Mouse (Mus musculus) cerebellum, adult 2 months (tissue): Measurements from ENCODE around the gene Bsnd. TPM values are rescaled to one million over a fixed set of nuclear protein-coding genes. Genes with fewer than 3 reads are reported as not detected.

Experiments used
- DNase-seq, 2 experiments: peaks; one replicate each; pipeline ENCODE4 v3.0.0; 2021
- H3K27ac ChIP-seq: fragments of 200-500 bp; 2 replicates; pipeline ENCODE4 v1.5.1; 2012; ENCODE audit warnings: low read length, control low read depth, inconsistent platforms; ENCODE audit not compliant: insufficient read depth
- H3K27me3 ChIP-seq: fragments of 200-500 bp; 2 replicates; pipeline ENCODE4 v1.6.1; 2012; ENCODE audit warnings: inconsistent platforms, mild to moderate bottlenecking, low read length, moderate library complexity; ENCODE audit not compliant: control insufficient read depth, insufficient read depth
- H3K4me1 ChIP-seq: fragments of 200-500 bp; 2 replicates; pipeline ENCODE4 v1.6.1; 2011; ENCODE audit warnings: low read length; ENCODE audit not compliant: control insufficient read depth, insufficient read depth
- H3K4me3 ChIP-seq: fragments of 200-500 bp; replicated peaks from 2 replicates; pipeline ENCODE3; 2011; ENCODE audit warnings: mild to moderate bottlenecking, low read depth, low read length, control low read depth; ENCODE audit not compliant: insufficient read depth
- CTCF ChIP-seq: fragments of 200-500 bp; IDR thresholded peaks from 2 replicates; pipeline ENCODE4 v1.5.1; 2011; ENCODE audit warnings: low read depth, mild to moderate bottlenecking, control low read depth, low read length, moderate library complexity, borderline replicate concordance; ENCODE audit not compliant: insufficient read depth
- POLR2A ChIP-seq: fragments of 200-500 bp; IDR thresholded peaks from 2 replicates; pipeline ENCODE4 v1.6.1; 2011; ENCODE audit warnings: low read length, control low read depth, borderline replicate concordance; ENCODE audit not compliant: insufficient read depth
- WGBS: fragments of 180-500 bp; shearing (Covaris S2); methylation state at CpG from one replicate; pipeline ENCODE4 v1.1.7; 2018; 5-methylcytosine and 5-hydroxymethylcytosine counted together
- polyA plus RNA-seq: library from polyadenylated mRNA; depleted of rRNA; stranded (reverse); fragments of >200 nt; gene quantifications from 2 replicates; pipeline ENCODE4 v1.2.3, GENCODE M21; 2012; rRNA removed

Bsnd gene
- polyA plus RNA-seq, 1 experiment = 0.03 TPM

GRCm38 (mm10) chr4:106452401-106452800, 39.7 kb downstream of the Bsnd start:
- H3K27me3 ChIP-seq = no peaks in the 10 kb centered on the region
- no peak overlapping the region for H3K4me3 ChIP-seq
- TF ChIP-seq CTCF (no peak), POLR2A (no peak)
- H3K4me1 ChIP-seq = 0 out of 2 replicates have a peak, but pooled peaks cover 2% of the 10 kb centered on the region
- H3K27ac ChIP-seq = no peak overlapping the region
- WGBS = 89% methylated on average over 7 of the region's 7 CpGs
- DNase-seq = no peak

GRCm38 (mm10) chr4:106449306-106449705, 42.8 kb downstream of the Bsnd start:
- Histone ChIP-seq H3K4me3 (no peak overlapping the region), H3K27me3 (no peaks in the 10 kb centered on the region), H3K4me1 (0 out of 2 replicates have a peak, but pooled peaks cover 2% of the 10 kb centered on the region), H3K27ac (no peak overlapping the region)
- no peak for TF ChIP-seq POLR2A
- TF ChIP-seq CTCF = no peak
- WGBS = 84% methylated on average over 8 of the region's 8 CpGs
- no peak for DNase-seq

GRCm38 (mm10) chr4:106443182-106443581, 48.9 kb downstream of the Bsnd start:
- H3K4me3 ChIP-seq = no peak overlapping the region
- WGBS = 29% methylated on average over 6 of the region's 6 CpGs
- DNase-seq = peak; percentile 22 to 29
- H3K27me3 ChIP-seq = no peaks in the 10 kb centered on the region
- peak; percentile 28; the same call in 1 of the 2 replicates for TF ChIP-seq CTCF
- TF ChIP-seq POLR2A = no peak
- H3K4me1 ChIP-seq = no peaks in the 10 kb centered on the region
- no peak overlapping the region for H3K27ac ChIP-seq

- no peak for DNase-seq
- Histone ChIP-seq H3K4me3 (no peak overlapping the region), H3K4me1 (no peaks in the 10 kb centered on the region), H3K27me3 (no peaks in the 10 kb centered on the region), H3K27ac (no peak overlapping the region)
- WGBS = 63% methylated on average over 5 of the region's 5 CpGs
- no peak for TF ChIP-seq CTCF
- no peak for TF ChIP-seq POLR2A
Measured at GRCm38 (mm10) chr4:106438763-106439162, 53.3 kb downstream of the Bsnd start.

- no peak for DNase-seq
- H3K4me1 ChIP-seq = no peaks in the 10 kb centered on the region
- no peaks in the 10 kb centered on the region for H3K27me3 ChIP-seq
- WGBS = 87% methylated on average over 5 of the region's 5 CpGs
- no peak overlapping the region for H3K4me3 ChIP-seq
- H3K27ac ChIP-seq = no peak overlapping the region
- TF ChIP-seq CTCF = no peak
- no peak for TF ChIP-seq POLR2A
Measured at GRCm38 (mm10) chr4:106437207-106437606, 54.9 kb downstream of the Bsnd start.

- Histone ChIP-seq H3K4me3 (no peak overlapping the region), H3K4me1 (no peaks in the 10 kb centered on the region), H3K27ac (no peak overlapping the region), H3K27me3 (no peaks in the 10 kb centered on the region)
- 58% methylated on average over 4 of the region's 4 CpGs for WGBS
- DNase-seq = peak in 1 of 2 experiments; percentile 29
- TF ChIP-seq CTCF = peak; percentile 71
- no peak for TF ChIP-seq POLR2A
Measured at GRCm38 (mm10) chr4:106436475-106436874, 55.6 kb downstream of the Bsnd start.

GRCm38 (mm10) chr4:106435426-106435825, 56.7 kb downstream of the Bsnd start:
- Histone ChIP-seq H3K27ac (no peak overlapping the region), H3K4me3 (no peak overlapping the region), H3K27me3 (no peaks in the 10 kb centered on the region), H3K4me1 (no peaks in the 10 kb centered on the region)
- 91% methylated on average over 2 of the region's 2 CpGs for WGBS
- TF ChIP-seq POLR2A (no peak), CTCF (no peak)
- no peak for DNase-seq

Other genes with a start within 250 kb of the Bsnd start
- gene Usp24, start 176.1 kb downstream of the Bsnd start, polyA plus RNA-seq = 22.4 and 22.7 TPM in 2 replicates
- 0.33 and 0.34 TPM in 2 replicates for gene Pcsk9, start 28.0 kb downstream of the Bsnd start, polyA plus RNA-seq
- 76.3 and 86.4 TPM in 2 replicates for gene Dhcr24, start 68.8 kb upstream of the Bsnd start, polyA plus RNA-seq
- gene Lexm, start 125.0 kb upstream of the Bsnd start, polyA plus RNA-seq = 0.08 and 0.15 TPM in 2 replicates
- 0.26 and 0.74 TPM in 2 replicates for gene Ttc22, start 130.1 kb upstream of the Bsnd start, polyA plus RNA-seq
- 7.7 and 9.3 TPM in 2 replicates for gene Pars2, start 158.8 kb upstream of the Bsnd start, polyA plus RNA-seq
- gene Ttc4, start 186.7 kb upstream of the Bsnd start, polyA plus RNA-seq = 127 and 137 TPM in 2 replicates
- gene Mroh7, start 238.6 kb upstream of the Bsnd start, polyA plus RNA-seq = 3.2 and 3.8 TPM in 2 replicates
- not detected in 2 replicates for gene Fam151a, start 241.6 kb upstream of the Bsnd start, polyA plus RNA-seq